Mouse (Mus musculus) layer of hippocampus, postnatal 10 days (tissue): ENCODE data around the gene Vmn1r120. TPM values are rescaled to one million over a fixed set of nuclear protein-coding genes. Genes with fewer than 3 reads are reported as not detected.
"Not testable (repeated sequence)": the region's sequence is repeated elsewhere in the genome, so short reads cannot be mapped to it uniquely, and the experiment has no call there.

ENCODE experiments used
- DNase-seq, 2 experiments: peaks; one replicate each; pipeline ENCODE4 v3.0.0; 2021; ENCODE audit warnings: low spot score in 2 of 2
- long read RNA-seq: library from polyadenylated mRNA; stranded (forward); transcript quantifications from one replicate; pipeline ENCODE4 v2.0.0, GENCODE M21; 2023
- total RNA-seq, 2 experiments: library from RNA; stranded (reverse); gene quantifications; 2 replicates each; pipeline ENCODE4 v1.2.3; 2021

Vmn1r120 gene
- total RNA-seq = not detected
- long read RNA-seq = 0 reads

DNA sequence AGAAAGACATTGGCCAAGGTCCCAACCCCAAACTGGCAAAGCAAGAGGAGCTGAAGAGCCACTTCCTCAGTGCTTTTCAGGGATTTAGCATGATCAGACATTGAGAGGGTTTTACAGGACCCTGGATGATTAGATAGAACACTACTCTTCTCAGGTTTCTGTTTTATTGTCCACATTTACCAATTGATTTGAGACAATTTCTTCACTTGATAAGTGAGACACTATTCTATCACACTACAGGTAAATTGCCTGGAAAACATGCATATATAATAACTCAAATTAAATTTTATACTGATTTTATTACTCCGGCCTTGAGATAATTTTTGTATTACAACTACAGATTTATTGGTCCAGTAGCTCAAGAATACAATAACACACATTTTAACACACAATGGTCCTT, at the start of gene Vmn1r120:
Gene Vmn1r120, minus strand, starts transcription at position 101 of the 400 bp plus-strand sequence.
- DNase-seq = not testable (repeated sequence)

DNA sequence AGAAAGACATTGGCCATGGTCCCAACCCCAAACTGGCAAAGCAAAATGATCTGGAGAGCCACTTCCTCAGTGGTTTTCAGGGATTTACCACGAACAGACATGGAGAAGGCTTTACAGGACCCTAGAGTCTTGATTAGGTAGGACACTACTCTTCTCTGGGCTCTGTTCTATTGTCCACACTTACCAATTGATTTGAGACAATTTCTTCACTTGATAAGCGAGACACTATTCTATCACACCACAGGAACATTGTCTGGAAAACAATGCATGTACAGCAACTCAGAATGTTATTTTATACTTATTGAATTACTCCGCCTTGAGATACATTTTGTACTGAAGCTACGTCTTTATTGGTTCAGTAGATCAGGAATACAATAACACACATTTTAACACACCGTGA, 44.8 kb upstream of the Vmn1r120 start, which contains the start of gene Vmn1r121:
Gene Vmn1r121, minus strand, starts transcription at position 101 of the 400 bp plus-strand sequence.
- DNase-seq = not testable (repeated sequence)

DNA sequence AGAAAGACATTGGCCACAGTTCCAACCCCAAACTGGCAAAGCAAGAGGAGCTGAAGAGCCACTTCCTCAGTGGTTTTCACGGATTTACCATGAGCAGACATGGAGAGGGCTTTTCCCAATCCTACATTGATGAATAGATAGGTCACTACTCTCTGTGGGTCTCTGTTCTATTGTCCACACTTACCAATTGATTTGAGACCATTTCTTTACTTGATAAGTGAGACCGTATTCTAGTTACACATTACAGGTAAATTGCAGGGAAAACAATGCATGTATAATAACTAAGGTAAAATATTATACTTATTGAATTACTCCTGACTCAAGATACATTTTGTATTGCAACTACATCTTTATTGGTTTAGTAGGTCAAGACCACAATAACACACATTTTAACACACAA, 41.2 kb downstream of the Vmn1r120 start, which contains the start of gene Vmn1r119:
Gene Vmn1r119, minus strand, starts transcription at position 101 of the 400 bp plus-strand sequence.
- DNase-seq = not testable (repeated sequence)

Other genes with a start within 250 kb of the Vmn1r120 start
- gene Vmn1r114, start 241.6 kb downstream of the Vmn1r120 start, total RNA-seq = not detected
- not detected for gene Vmn1r115, start 208.8 kb downstream of the Vmn1r120 start, total RNA-seq
- not detected for gene Vmn1r116, start 181.5 kb downstream of the Vmn1r120 start, total RNA-seq
- not detected for gene Vmn1r117, start 169.7 kb downstream of the Vmn1r120 start, total RNA-seq
- gene Vmn1r118, start 141.4 kb downstream of the Vmn1r120 start, total RNA-seq = not detected
- gene Vmn1r119, start 41.3 kb downstream of the Vmn1r120 start, total RNA-seq = not detected
- not detected for gene Vmn1r121, start 44.7 kb upstream of the Vmn1r120 start, total RNA-seq
- not detected for gene Vmn1r122, start 80.3 kb upstream of the Vmn1r120 start, total RNA-seq
- gene Vmn1r123, start 108.4 kb upstream of the Vmn1r120 start, total RNA-seq = not detected
- gene Gm5157, start 136.6 kb upstream of the Vmn1r120 start, total RNA-seq = not detected
- not detected for gene Vmn1r124, start 206.8 kb upstream of the Vmn1r120 start, total RNA-seq
- gene Vmn1r125, start 218.4 kb upstream of the Vmn1r120 start, total RNA-seq = not detected
- not detected for gene Vmn1r126, start 247.7 kb upstream of the Vmn1r120 start, total RNA-seq